In genomic region chr19:10866351-10866750, GRCm38 (mm10) we compare ENCODE assay signal across 16 mouse cellular contexts. TPM values are rescaled to one million over a fixed set of nuclear protein-coding genes. Genes with fewer than 3 reads are reported as not detected.
"Had no signal": no experiment of that assay in that cellular context is flagged by ENCODE, and none has a peak within 500 bp of the region (broad histone marks: within the 10 kb centered on the region; RNA-seq: fewer than 3 reads in every experiment).

No protein-coding gene starts in this region.

- H3K27ac ChIP-seq: layer of hippocampus, adult 2 months; limb, embryonic 12.5 days; liver, embryonic 14.5 days; midbrain, embryonic 12.5 days; neural tube, embryonic 15.5 days; stomach, postnatal 0 days had no signal

- H3K4me2 ChIP-seq: limb, embryonic 12.5 days had no signal

- DNase-seq: kidney, postnatal 10 days; kidney, postnatal 4 days; lung, adult 2 months; lung, postnatal 4 days; right cerebral cortex, adult 18-20 months; thymus, postnatal 4 days had no signal

- H3K27me3 ChIP-seq: limb, embryonic 12.5 days; midbrain, embryonic 12.5 days; neural tube, embryonic 15.5 days had no signal

- ATAC-seq: lung, postnatal 0 days had no signal

- H3K9me3 ChIP-seq: limb, embryonic 12.5 days; midbrain, embryonic 12.5 days; neural tube, embryonic 15.5 days had no signal

- H3K4me3 ChIP-seq: layer of hippocampus, adult 2 months; limb, embryonic 12.5 days; midbrain, embryonic 12.5 days; myocyte; neural tube, embryonic 15.5 days had no signal

- H3K9ac ChIP-seq: limb, embryonic 12.5 days; liver, embryonic 14.5 days; midbrain, embryonic 12.5 days; neural tube, embryonic 15.5 days had no signal

RNA-seq across cellular contexts. Expression of gene Cd6, which starts 36.5 kb away (rescaled TPM):
- total RNA-seq: layer of hippocampus, postnatal 10 days had no signal
- polyA plus RNA-seq: limb, embryonic 12.5 days; liver, embryonic 14.5 days; lung, postnatal 0 days; midbrain, embryonic 12.5 days; myocyte; neural tube, embryonic 11.5 days; neural tube, embryonic 15.5 days had no signal
